Mouse (Mus musculus): ENCODE data around the gene Rd3l.

Gene Rd3l

DNA sequence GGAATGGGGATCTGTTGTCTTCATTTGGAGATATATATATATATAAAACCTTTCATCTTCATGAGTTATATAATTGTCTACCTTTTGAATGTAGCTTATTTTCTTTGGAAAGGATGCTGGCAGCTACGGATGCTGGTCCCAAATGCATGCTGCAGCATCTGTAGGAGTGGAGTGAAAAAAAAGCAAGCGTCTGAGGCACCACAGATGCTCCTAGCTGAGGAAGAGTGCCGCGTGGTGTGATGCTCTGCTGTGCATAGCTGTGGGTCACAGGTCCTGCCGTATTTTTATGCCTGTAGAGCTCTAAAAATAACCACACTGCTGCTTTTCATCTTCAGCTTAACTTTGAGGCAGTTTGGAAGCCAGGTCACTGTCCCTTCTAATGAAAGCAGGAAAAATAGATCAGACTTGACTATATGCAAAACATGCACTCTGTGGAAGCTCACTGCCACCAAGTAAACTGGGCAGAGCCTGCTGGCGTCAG is at the start of gene Rd3l:
Gene Rd3l, minus strand, starts transcription at position 431 of the 481 bp plus-strand sequence.
- DNase-seq (ENCODE audit: low read depth, low spot score), result no peak

DNA sequence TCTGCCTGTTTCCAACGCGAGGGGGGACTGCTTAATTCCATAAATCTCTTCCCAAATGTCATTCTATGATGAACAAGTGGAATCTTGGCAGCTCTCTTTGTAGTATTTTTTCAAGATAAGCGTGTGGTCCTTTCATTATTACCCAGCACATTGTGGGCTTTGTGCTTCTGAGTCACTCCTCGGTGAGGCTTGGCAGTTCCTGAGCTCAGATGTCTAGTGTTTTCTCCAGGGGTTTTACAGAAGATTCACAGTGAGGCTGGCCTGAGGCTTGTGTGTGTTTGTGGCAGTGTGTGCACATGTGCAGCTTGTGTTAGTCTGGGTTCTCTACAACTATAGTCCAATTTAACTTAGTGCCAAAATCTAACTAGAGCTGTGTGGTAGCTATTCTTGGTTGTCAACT is 46.3 kb upstream of the Rd3l start:
- no peak for DNase-seq (ENCODE audit: low read depth, low spot score)

DNA sequence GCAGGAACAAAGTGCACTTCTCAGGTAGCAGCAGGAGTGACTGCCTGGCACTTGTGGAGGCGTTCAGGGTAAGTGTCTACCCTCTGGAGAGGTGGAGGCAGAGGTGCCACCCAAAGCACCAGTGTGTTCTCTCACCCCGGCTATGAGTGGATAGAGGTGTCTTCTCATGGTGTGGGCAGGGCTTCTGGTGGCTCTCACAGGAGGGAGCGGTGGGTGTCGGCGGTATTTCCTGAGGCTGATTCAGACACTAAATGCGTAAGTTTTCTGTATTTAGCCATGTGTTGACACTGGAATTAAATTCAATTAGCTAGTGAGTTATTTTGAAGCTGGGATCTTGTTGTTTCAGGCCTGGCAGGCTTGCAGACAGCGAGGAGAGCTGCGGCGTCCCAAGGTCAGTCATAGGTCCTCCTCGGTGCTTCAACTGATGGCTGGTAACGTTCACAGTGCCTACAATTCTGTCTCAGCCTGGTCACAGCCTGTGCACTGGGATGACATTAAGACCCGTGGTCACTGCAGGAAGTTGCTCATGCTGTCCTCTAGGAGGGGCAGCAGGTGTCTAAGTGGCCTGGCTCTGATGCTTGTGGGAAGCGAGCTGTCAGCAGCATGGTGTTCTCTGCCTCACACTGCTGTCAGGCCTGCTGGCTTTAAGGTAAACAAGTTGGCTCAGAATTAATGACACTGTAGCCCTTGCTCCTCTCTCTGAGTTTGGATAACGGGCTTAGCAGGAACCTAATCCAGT is 45.0 kb upstream of the Rd3l start:
- DNase-seq (ENCODE audit: low read depth, low spot score), result no peak

DNA sequence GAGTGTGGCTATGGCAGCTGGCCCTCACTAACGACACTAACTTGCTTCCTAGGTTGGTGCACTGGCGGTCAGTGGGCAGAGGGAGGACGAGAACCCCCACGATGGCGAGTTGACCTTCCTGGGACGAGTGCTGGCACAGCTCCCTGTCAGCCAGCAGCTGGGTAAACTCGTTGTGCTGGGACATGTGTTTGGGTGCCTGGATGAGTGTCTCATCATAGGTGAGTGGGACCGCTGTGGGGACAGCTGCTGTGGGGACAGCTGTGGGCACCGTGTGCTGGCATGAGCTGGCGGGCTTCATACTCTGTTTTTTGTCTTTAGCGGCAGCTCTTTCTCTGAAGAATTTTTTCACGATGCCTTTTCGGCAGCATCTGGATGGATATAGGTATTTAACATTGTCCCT is 44.3 kb upstream of the Rd3l start:
- no peak for DNase-seq (ENCODE audit: low read depth, low spot score)

DNA sequence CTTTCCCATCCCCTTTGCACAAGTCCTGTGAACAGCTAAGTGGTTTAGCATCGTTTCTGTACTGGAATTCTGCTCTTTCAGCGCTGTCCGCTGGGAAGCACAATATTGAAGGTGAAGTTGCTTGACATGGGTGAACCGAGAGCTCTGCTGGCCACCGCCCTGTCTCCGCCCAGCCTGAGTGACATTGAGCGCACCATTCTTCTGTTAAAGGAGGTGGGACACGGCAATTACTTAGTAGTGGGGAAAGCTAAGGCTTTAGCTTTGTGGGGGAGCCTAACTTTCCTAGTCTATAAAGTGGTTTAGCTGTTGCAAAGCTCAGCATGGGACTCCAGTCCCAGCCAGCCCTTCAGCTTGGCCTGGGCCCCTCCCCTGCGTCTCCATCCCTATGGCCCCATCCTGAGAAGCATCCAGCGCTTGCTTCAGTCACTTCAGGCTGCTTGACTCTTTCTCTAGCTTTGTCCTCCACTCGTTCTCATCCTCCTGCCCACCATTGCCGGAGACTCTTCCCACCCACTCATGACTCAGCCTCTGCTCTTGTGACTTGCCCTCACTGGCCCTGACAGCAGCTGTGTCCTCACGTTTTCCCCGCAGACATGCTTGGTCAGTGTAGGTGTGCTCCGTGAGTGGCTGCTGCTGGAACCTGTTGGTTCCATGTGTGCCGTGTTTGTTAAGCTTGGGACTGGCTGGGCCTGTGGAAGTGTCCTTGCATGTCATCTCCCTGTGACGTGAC is 43.6 kb upstream of the Rd3l start:
- no peak for DNase-seq (ENCODE audit: low read depth, low spot score)

DNA sequence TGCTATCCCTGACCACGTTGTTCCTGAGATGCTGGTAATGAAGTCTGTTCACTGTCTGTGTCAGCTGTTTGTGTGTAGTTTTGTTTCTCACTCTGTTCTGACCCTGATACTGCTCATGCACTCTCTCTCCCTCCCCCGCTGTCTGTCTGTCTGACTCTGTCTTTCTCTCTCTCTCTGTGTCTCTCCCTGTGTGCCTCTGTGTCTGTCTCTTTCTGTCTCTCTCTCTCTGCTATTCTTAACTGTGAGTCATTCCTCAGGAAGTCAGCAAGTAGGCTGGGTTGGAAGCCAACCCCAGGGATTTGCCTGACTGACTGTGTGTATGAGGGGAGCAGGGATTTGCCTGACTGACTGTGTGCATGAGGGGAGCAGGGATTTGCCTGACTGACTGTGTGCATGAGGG is 42.2 kb upstream of the Rd3l start:
- no peak for DNase-seq (ENCODE audit: low read depth, low spot score)

DNA sequence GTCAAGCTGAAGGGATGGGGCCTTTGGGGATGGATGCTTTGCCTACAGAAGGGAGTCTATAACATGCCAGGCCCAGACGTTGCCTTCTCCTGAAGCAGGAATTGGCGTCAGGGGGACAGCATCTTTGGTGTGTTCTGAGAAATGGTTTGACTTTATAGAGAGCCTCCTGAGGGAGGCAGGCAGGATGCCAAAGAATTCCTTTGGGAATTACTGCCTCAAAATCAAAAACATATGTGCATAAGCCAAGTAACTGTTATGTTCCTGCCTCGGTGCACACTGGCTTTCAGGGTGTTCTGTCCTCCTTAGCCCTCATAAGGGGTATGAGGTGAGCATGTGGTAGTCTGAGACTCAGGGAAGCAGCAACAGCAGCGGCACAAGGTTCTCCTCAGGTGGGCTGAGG is 35.2 kb upstream of the Rd3l start:
- DNase-seq (ENCODE audit: low read depth, low spot score), result no peak

DNA sequence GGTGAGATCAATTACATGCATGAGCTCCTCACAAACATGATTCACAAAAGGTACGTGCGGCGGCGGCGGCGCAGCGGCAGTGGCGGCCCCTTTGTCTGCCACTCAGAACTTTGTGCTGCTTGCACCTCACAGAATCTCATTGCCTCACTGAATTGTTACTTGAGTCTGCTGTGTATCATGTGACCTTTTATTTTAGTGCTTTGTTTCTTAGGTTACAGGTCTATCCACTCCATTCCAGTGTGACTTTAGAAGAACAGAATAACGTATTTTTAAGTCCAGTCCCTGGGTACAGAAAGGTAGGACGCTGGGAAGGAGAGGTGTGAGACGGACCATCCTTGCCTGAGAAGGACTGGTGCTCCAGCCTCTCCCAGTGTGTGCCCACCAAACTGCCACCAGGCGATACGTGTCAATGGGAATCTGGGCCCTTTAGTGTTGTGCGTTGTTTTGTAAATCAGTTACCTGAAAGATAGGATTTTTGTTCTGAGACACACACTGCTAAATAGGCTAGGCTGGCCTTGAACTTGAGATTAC is 32.2 kb upstream of the Rd3l start:
- no peak for DNase-seq (ENCODE audit: low read depth, low spot score)

DNA sequence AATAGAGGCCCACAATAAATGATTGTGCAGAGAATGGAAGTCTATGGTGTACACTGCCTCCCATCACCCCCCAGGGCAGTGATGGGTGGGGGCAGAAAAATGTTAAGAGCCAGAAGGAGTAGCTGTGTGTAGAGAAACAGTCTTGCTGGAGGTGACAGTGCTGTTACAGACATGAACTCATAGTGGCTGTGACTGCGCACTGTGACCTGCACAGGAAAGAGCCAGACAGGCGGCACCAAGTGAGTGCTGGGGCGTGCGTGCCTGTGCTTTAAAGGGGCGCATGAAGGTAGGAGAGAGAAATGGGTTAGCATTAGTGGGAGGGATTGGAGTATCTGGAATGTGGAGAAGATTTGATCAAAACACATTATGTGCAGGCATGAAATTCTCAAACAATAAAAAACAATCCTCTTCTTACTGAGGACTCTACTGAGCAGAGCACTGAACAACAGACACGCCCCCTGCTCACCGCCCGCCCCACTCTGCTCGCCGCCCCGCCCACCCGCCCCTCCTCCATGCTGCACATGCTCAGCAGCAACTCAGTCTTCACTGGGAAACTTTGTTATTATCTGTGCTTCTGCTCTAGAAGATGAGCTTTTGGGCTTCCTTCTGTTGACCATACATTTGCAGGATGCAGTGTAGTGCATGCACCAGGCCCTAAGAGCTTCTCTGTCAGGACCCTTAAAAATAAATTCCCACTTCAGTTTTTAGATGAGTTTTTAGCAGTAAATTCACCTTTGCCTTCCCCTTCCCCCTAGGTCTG is 31.6 kb upstream of the Rd3l start:
- no peak for DNase-seq (ENCODE audit: low read depth, low spot score)

DNA sequence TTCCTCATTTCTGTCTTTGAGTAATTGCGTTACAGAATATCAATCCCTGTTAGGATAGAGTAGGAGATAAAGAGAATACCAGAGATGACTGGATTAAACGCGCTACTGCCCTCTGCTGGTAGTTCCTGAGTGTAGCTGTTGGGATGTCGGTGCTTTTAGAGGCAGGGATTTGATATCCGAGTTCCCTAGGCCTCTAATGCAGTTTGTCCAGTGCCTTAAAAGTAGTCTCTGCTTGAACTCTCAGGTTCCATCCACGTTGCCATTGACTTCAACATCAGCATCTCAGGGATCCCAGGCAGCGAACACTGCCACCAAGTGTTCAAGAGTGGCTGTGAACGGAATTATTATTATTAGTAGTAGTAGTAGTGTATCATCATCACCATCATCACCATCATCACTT is 20.1 kb upstream of the Rd3l start:
- DNase-seq (ENCODE audit: low read depth, low spot score), result peak; percentile 85

DNA sequence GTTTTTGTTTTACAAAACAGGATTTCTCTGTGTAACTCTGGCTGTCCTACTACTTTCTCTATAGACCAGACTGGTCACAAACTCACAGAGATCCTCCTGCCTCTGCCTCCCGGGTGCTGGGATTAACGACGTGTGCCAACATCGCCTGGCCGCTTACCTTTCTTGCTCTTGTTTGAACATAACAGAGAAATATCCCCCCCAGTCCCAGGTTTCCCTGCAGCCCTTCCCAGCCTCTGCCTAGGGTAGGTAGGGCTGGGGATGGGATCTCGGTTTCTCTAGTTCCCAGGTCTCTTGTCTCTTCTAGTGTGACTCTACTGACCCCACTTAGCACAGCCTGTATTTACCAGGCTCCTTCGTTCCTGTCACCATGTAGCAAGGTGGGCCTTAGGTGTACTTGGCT is 18.6 kb upstream of the Rd3l start:
- no peak for DNase-seq (ENCODE audit: low read depth, low spot score)

DNA sequence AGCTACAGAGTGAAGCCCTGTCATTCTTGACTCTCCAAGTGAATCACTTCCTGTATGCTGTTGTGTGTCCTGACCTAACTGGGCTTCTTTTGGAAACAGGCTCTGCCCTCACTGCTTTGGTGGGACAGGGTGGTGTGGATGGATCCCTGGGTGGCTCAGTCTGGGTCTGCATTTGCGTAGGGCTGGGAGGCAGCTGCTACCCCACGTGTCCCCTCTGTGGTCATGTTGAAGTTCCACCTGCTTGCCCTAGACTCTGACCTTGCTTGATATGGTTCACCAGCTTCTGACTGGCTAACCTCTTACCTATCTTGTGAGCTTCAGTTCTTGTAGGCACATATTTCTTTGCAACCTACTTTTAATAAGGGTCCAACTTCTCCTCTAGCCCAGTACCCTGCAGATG is 14.0 kb upstream of the Rd3l start:
- no peak for DNase-seq (ENCODE audit: low read depth, low spot score)

DNA sequence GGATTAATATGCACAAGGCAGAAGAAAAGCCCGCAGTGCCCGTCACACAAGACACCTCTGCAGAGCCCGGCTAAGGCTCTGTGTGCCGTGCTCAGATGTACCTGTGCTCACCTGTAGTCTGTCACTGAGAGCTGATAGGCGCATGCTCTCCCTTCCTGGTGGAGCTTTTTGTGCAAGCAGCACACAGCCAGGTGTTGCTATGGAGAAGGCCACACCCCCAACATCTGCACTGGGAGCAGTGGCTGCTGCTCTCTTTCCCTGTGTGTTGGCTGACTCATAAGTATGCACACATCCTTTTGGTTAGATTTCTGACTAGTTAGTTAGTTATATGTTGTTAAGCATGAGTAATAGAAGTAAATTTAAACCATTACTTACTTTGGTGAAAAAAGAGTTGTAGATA is 11.5 kb upstream of the Rd3l start:
- DNase-seq (ENCODE audit: low read depth, low spot score), result no peak

DNA sequence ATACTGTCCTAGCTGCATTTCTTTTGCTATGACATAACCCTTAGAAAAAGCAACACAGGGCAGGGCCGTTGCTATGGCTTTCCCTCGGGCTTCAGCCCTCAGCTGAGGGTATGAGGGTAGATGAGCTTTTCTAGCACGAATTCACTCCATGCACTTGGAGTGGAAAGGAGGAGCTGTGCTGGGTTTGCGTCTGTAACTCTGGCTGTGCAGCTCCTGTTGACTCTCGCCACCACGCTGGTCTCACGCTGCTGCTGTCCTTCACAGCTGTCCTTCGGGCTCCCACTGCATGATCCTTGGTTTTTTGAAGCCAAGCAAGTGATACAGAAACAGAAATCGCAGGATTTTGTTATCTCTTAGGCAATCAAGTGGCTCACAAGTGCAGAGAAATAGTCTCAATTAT is 5.6 kb upstream of the Rd3l start:
- no peak for DNase-seq (ENCODE audit: low read depth, low spot score)

DNA sequence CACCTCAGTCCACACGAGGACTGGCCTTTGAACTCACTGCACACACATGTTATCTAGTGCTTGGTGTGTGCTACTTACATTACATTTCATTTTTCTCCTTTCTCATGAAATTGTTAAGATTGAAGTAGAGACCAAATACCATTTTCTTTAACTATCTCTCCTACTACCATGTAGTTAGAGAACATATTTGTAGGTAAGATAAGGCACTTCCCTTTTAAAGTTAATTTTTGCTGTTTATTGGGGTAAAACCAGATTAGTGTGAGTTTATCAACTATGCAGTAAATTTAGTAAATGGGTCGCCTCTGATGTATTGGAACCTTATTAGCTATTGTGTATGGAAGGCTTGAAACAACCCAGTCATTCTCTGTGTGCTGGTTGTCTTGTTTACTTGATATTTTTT is 2.0 kb upstream of the Rd3l start:
- no peak for DNase-seq (ENCODE audit: low read depth, low spot score)

DNA sequence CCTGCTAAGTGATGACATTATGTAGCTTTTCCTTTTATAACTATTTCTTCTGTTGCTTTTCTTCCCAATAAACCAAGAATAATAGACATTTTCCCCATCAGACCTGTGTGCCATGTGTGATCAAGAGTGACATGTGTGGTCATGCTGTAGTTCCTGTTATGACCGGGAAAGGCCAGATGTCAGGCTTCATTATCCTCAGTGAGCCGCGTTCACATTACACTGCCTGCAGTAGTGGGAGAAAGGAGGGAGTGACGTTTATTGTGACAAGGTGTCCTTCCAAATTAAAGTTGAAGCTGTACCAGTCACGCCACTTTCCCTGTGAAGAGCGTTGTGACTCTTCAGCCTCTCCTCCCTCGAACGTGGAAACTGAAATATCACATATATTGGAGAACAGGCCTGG is 714 bp upstream of the Rd3l start:
- DNase-seq (ENCODE audit: low read depth, low spot score), result no peak

DNA sequence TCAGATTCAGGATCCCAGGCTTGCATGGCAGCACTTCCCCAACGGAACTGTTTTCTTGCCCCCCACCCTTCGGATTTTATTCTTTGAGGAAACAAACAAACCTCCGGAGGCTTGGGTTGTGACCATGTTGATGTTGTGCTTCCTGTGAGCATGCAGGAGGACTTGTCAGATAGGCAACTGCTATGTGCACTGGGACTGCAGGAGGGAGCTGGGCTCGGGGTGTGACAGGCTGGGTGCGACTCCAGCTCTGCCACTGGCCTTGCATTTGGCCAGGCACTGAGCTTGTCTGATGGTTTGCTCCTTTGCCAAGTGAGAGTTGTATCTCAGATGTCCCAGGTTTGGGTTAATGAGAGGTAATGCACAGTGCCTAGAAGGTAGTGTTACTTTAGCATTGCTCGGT is 2.8 kb downstream of the Rd3l start:
- DNase-seq (ENCODE audit: low read depth, low spot score), result no peak

DNA sequence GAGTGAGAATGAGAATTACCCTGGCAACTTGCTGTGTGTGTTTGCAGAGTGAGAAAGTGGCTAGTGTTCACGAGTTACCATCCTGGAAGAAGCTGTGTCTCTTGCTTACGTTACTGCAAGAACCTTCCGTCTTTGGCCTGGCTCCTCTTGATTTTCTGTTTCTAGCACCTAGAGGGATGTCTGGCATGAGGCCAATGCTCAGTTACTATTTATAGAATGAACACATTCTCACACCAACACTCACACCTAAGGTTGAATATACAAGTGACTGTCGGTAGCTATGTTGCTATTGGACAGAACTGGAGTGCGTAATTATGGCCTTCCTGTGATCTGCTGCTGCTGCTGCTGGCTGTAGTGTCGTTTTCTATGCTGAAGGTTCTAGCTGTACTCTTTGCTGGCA is 4.0 kb downstream of the Rd3l start:
- DNase-seq (ENCODE audit: low read depth, low spot score), result no peak

DNA sequence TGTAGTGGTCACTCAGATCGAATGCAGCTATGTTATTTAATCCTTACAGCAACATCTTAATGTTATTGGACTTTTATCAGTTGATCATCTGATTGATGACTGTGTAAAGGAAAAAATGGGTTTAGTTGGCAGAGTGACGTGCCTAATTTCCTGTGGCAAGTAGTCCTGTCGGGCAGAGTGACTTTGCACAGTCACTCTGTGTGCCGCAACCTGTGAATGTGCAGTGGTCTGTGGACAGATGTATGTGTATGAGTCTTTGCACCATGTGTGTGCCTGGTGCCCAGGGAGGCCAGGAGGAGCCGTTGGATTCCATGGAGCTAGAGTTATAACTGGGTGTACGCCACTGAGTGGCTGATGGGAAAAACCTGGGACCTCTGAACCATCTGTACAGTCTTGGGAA is 6.5 kb downstream of the Rd3l start:
- no peak for DNase-seq (ENCODE audit: low read depth, low spot score)

DNA sequence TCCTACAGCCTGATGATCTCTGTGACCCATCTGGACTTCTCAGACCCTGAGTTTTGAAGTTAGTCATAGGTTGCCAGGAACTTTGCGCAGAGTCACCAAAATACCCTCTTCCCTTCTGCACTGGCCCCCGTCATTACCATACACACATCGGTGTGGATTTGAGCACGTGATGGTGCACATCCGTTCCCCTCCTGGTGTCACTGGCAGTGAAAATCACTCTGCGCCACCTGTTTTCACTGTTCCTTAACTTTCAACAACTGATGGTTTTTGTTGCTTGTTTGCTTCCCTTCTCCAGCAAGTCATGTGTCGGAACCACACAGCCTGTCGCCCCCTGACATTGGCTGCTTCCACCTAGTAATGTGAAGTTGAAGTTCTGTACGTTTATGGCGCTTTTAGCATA is 8.6 kb downstream of the Rd3l start:
- DNase-seq (ENCODE audit: low read depth, low spot score), result no peak

DNA sequence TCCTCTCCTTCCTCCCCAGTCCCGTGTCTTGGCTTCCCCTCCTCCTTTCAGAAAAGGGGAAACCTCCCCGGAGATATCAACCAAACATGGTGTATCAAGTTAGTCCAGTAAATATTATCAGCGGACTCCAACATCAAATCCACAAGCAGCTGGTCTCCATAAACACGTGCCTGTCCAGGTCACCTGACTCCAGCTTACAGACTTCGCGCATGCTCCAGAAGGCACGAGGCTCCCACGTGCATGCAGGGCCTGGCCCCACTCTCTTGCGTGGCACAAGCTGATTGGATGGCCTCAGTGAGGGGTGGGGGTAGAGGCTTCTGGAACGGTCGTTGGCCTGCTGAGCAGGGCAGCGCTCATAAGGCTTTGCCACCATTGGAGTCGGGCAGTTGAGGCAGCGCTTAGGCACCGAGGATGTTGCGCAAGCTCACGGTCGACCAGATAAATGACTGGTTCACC is 9.9 kb downstream of the Rd3l start, which contains the start of gene Tdrd9:
Gene Tdrd9, plus strand, starts transcription at position 329 of the 456 bp plus-strand sequence.
- no peak for DNase-seq (ENCODE audit: low read depth, low spot score)

DNA sequence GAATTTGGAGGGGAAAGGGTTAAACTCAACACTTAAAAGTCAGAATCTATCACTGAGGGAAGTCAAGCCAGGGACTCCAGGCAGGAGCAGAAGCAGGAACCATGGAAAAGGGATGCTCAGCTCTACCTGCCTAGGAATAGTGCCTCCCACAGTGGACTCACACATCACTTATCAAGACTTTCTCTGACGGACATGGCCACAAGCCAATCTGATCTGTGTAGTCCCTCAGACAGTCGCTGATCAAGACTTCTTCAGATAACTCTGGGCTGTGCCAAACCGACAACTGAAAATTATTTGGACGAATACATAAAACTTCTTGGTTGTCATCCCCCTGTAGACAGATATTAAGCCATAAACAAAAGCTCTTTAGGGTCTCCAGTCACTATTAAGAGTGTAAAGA is 11.0 kb downstream of the Rd3l start:
- no peak for DNase-seq (ENCODE audit: low read depth, low spot score)

Data from retina, postnatal 7 days (tissue).